Mouse (Mus musculus) CH12.LX (cell line): ENCODE measurements at regions not wholly inside any gene's neighbourhood (a gene's known extent, or its start where the extent isn't known, plus 50 kb on each side); places are given as distances from the start of the nearest gene placed in this dataset.

Experiments used
- DNase-seq: peaks from one replicate; pipeline ENCODE4 v3.0.0-alpha.2; 2013; ENCODE audit errors: extremely low read depth
- H3K27ac ChIP-seq: 2 replicates; pipeline ENCODE4 v1.5.1; 2012; ENCODE audit warnings: low read depth, mild to moderate bottlenecking, control low read depth, moderate library complexity; ENCODE audit not compliant: insufficient read depth
- H3K27me3 ChIP-seq: replicated peaks from 2 replicates; pipeline ENCODE3; 2012; ENCODE audit warnings: inconsistent platforms
- H3K36me3 ChIP-seq, 2 experiments: replicated peaks in 1 of 2; 2 replicates each; pipeline versions ENCODE3 to v1.6.1; 2012; ENCODE audit warnings: inconsistent platforms in 1 of 2, low read length in 1 of 2, mild to moderate bottlenecking in 1 of 2, mixed read lengths in 1 of 2, moderate library complexity in 1 of 2; ENCODE audit not compliant: control insufficient read depth in 1 of 2, insufficient read depth in 1 of 2
- H3K4me1 ChIP-seq, 2 experiments: 2 replicates each; pipeline ENCODE4 v1.6.1; 2012; ENCODE audit warnings: inconsistent platforms in 1 of 2, moderate library complexity in 1 of 2; ENCODE audit not compliant: insufficient read depth in 2 of 2, control insufficient read depth in 1 of 2
- H3K4me2 ChIP-seq: 2 replicates; pipeline ENCODE4 v1.6.1; 2012; ENCODE audit warnings: low read depth, mild to moderate bottlenecking, control low read depth; ENCODE audit not compliant: poor library complexity, insufficient read depth, severe bottlenecking
- H3K4me3 ChIP-seq, 3 experiments: fragments of 150-350 bp in 1 of 3; sonication (generic) in 1 of 3; replicated peaks in 1 of 3; 2 replicates each; pipeline versions ENCODE3 to v1.5.1; 2011 to 2012; ENCODE audit warnings: low read depth in 2 of 3, low read length in 2 of 3, mild to moderate bottlenecking in 2 of 3, moderate library complexity in 2 of 3, control low read depth in 1 of 3, improper control_type of control experiment in 1 of 3, inconsistent platforms in 1 of 3, mixed read lengths in 1 of 3; ENCODE audit not compliant: poor library complexity in 1 of 3
- H3K79me2 ChIP-seq: replicated peaks from 2 replicates; pipeline ENCODE4 v1.6.1; 2012; ENCODE audit warnings: mild to moderate bottlenecking, moderate library complexity; ENCODE audit not compliant: control insufficient read depth, poor library complexity, insufficient read depth, severe bottlenecking; ENCODE audit errors: extremely low read depth
- H3K9ac ChIP-seq: 2 replicates; pipeline ENCODE4 v1.6.1; 2012; ENCODE audit warnings: low read depth, mild to moderate bottlenecking, control low read depth, moderate library complexity; ENCODE audit not compliant: insufficient read depth
- H3K9me3 ChIP-seq: replicated peaks from 2 replicates; pipeline ENCODE3; 2012; ENCODE audit warnings: low read length, inconsistent platforms, mixed read lengths
- E2F4 ChIP-seq: IDR thresholded peaks from 2 replicates; pipeline ENCODE4 v1.6.1; 2011; ENCODE audit warnings: low read depth, low read length, improper control_type of control experiment; ENCODE audit not compliant: insufficient replicate concordance
- EP300 ChIP-seq: IDR thresholded peaks from 2 replicates; pipeline ENCODE4 v1.6.1; 2011; ENCODE audit warnings: low read length, improper control_type of control experiment
- ETS1 ChIP-seq: conservative IDR thresholded peaks from 2 replicates; pipeline ENCODE4 v1.6.1; 2012; ENCODE audit warnings: low read depth, mild to moderate bottlenecking, inconsistent platforms, low read length, improper control_type of control experiment, moderate library complexity
- HCFC1 ChIP-seq: IDR thresholded peaks from 2 replicates; pipeline ENCODE4 v1.6.1; 2012; ENCODE audit warnings: low read depth, mild to moderate bottlenecking, inconsistent platforms, low read length, improper control_type of control experiment
- MAFK ChIP-seq: IDR thresholded peaks from 2 replicates; pipeline ENCODE4 v1.6.1; 2011; ENCODE audit warnings: low read length, improper control_type of control experiment; ENCODE audit not compliant: insufficient replicate concordance
- MAX ChIP-seq: IDR thresholded peaks from 2 replicates; pipeline ENCODE4 v1.6.1; 2011; ENCODE audit warnings: low read length, improper control_type of control experiment
- MAZ ChIP-seq: IDR thresholded peaks from 2 replicates; pipeline ENCODE4 v1.6.1; 2012; ENCODE audit warnings: low read depth, mild to moderate bottlenecking, inconsistent platforms, low read length, improper control_type of control experiment, moderate library complexity
- MXI1 ChIP-seq: IDR thresholded peaks from 2 replicates; pipeline ENCODE4 v1.6.1; 2011; ENCODE audit warnings: mild to moderate bottlenecking, low read depth, low read length, improper control_type of control experiment
- NELFE ChIP-seq: IDR thresholded peaks from 2 replicates; pipeline ENCODE4 v1.6.1; 2011; ENCODE audit warnings: low read depth, low read length, improper control_type of control experiment
- NRF1 ChIP-seq: IDR thresholded peaks from 2 replicates; pipeline ENCODE4 v1.6.1; 2014; ENCODE audit warnings: low read depth, mild to moderate bottlenecking, inconsistent platforms, low read length, improper control_type of control experiment, moderate library complexity
- PAX5 ChIP-seq: IDR thresholded peaks from 2 replicates; pipeline ENCODE4 v1.6.1; 2012; ENCODE audit warnings: low read length, inconsistent platforms, mixed read lengths
- POLR2A ChIP-seq: IDR thresholded peaks from 2 replicates; pipeline ENCODE4 v1.6.1; 2011; ENCODE audit warnings: low read depth, mild to moderate bottlenecking, improper control_type of control experiment, low read length
- POLR2AphosphoS2 ChIP-seq: IDR thresholded peaks from 2 replicates; pipeline ENCODE4 v1.6.1; 2011; ENCODE audit warnings: low read depth, low read length, improper control_type of control experiment
- RAD21 ChIP-seq: IDR thresholded peaks from 2 replicates; pipeline ENCODE4 v1.6.1; 2011; ENCODE audit warnings: low read depth, mild to moderate bottlenecking, low read length, improper control_type of control experiment, moderate library complexity
- SIN3A ChIP-seq: IDR thresholded peaks from 2 replicates; pipeline ENCODE4 v1.6.1; 2012; ENCODE audit warnings: low read length, improper control_type of control experiment, inconsistent platforms
- TBP ChIP-seq: conservative IDR thresholded peaks from 2 replicates; pipeline ENCODE4 v1.6.1; 2011; ENCODE audit warnings: low read depth, low read length, improper control_type of control experiment
- TCF12 ChIP-seq: IDR thresholded peaks from 2 replicates; pipeline ENCODE4 v1.6.1; 2014; ENCODE audit warnings: low read depth, mild to moderate bottlenecking, inconsistent platforms, low read length, improper control_type of control experiment
- USF2 ChIP-seq: conservative IDR thresholded peaks from 2 replicates; pipeline ENCODE4 v1.6.1; 2011; ENCODE audit warnings: low read depth, low read length, improper control_type of control experiment
- ZKSCAN1 ChIP-seq: IDR thresholded peaks from 2 replicates; pipeline ENCODE4 v1.6.1; 2012; ENCODE audit warnings: low read depth, inconsistent platforms, low read length, improper control_type of control experiment, borderline replicate concordance
- ZMIZ1 ChIP-seq: IDR thresholded peaks from 2 replicates; pipeline ENCODE4 v1.6.1; 2012; ENCODE audit warnings: low read depth, mild to moderate bottlenecking, inconsistent platforms, low read length, improper control_type of control experiment
- ZNF384 ChIP-seq: IDR thresholded peaks from 2 replicates; pipeline ENCODE4 v1.6.1; 2012; ENCODE audit warnings: low read depth, low read length, improper control_type of control experiment, inconsistent platforms
- dilution Hi-C: fragments of 300-500 bp; cut with MboI; formaldehyde crosslinking; loops from 2 replicates; pipeline ENCODE4 v1.14.3; 2020; ENCODE audit warnings: low sequenced_read_pairs; ENCODE audit not compliant: extremely low pct_unique_long_range_greater_than_20kb, extremely low pct_ligation_motif_present
- in situ Hi-C: fragments of 300-500 bp; cut with MboI; formaldehyde crosslinking; loops from 3 replicates; pipeline ENCODE4 v1.14.3; 2019; ENCODE audit warnings: low sequenced_read_pairs, low pct_ligation_motif_present, low pct_unique_long_range_greater_than_20kb, mixed read lengths

DNA sequence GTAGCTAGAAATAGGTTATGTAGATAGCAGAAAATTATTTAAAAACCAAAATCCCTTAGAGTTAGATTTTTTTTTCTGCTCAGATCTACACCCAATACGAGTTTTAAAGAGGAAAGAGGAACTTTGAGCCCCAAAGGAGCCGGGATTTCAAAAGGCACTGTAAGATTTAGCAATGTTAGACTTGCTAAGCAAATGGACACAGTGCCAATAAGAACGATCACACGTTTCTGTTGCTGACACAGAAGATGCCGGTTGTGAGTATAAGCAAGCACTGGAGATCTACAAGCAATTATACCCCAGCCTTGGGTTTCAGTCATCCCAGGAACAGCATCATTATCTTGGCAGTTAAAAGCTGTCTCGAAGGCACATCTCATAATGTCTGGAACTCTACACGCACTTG is 137.0 kb upstream of the Tenm3 start:
- Histone ChIP-seq H3K4me2 (no peak overlapping the region), H3K27ac (no peak overlapping the region), H3K9ac (no peak overlapping the region), H3K4me3 (no peak overlapping the region), H3K9me3 (peaks cover 31% of the 10 kb centered on the region), H3K27me3 (no peaks in the 10 kb centered on the region), H3K36me3 (no peaks in the 10 kb centered on the region), H3K4me1 (no peaks in the 10 kb centered on the region)
- dilution Hi-C loops = no loop called here
- in situ Hi-C loops = no loop called here
- no peak for DNase-seq
- TF ChIP-seq MXI1 (no peak), RAD21 (no peak), POLR2A (no peak), ZMIZ1 (no peak), POLR2AphosphoS2 (no peak), ZKSCAN1 (no peak), SIN3A (no peak), TBP (no peak), MAFK (no peak), PAX5 (no peak), ETS1 (no peak), MAZ (no peak)
- TF ChIP-seq, all 38 proteins: peak for 0
- no peaks in the 10 kb centered on the region for H3K79me2 ChIP-seq

DNA sequence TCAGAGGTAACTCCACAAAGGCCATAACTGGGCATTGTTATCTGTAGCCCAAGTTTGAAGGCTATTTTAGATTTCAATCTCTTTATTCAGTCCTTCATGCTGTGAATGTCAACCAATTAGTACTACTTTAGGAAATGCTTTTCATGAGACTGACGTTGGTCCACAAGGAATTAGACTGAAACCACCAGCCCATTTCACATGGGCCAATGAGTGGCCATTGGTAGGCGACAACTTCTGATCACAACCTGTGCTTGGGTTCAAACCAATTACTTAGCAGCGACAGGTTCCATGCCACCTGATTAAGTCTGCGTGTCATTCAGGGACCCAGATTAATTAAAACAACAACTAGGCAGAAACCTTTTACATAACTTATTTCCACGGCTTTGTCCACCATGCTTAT is 126.9 kb upstream of the Tenm3 start:
- Histone ChIP-seq H3K4me2 (no peak overlapping the region), H3K36me3 (no peaks in the 10 kb centered on the region), H3K9ac (no peak overlapping the region), H3K4me1 (no peaks in the 10 kb centered on the region), H3K9me3 (peaks cover 43% of the 10 kb centered on the region), H3K4me3 (no peak overlapping the region), H3K27me3 (no peaks in the 10 kb centered on the region), H3K79me2 (no peaks in the 10 kb centered on the region), H3K27ac (no peak overlapping the region)
- DNase-seq = no peak
- in situ Hi-C loops (no loop called here), dilution Hi-C loops (no loop called here)
- TF ChIP-seq NELFE = no peak
- TF ChIP-seq E2F4 = no peak
- TF ChIP-seq TCF12 = no peak
- TF ChIP-seq TBP = no peak

- no peak overlapping the region for H3K4me3 ChIP-seq
- no peak for DNase-seq
- H3K4me2 ChIP-seq = no peak overlapping the region
- H3K27me3 ChIP-seq = no peaks in the 10 kb centered on the region
- no peaks in the 10 kb centered on the region for H3K36me3 ChIP-seq
- in situ Hi-C loops = no loop called here
- H3K79me2 ChIP-seq = no peaks in the 10 kb centered on the region
- TF ChIP-seq NRF1 = no peak
- no peak for TF ChIP-seq MAX
- TF ChIP-seq TBP = no peak
- no peak for TF ChIP-seq SIN3A
- no peak for TF ChIP-seq EP300
- no peak for TF ChIP-seq ZNF384
- TF ChIP-seq MXI1 = no peak
- TF ChIP-seq E2F4 = no peak
- TF ChIP-seq USF2 = no peak
- TF ChIP-seq HCFC1 = no peak
- dilution Hi-C loops = no loop called here
- H3K4me1 ChIP-seq = no peaks in the 10 kb centered on the region
- peaks cover 46% of the 10 kb centered on the region for H3K9me3 ChIP-seq
- no peak overlapping the region for H3K9ac ChIP-seq
- H3K27ac ChIP-seq = no peak overlapping the region
Measured at GRCm38 (mm10) chr8:48964929-48965328, 121.2 kb upstream of the Tenm3 start.
